ENCODE assay signal across 8 mouse cellular contexts in genomic region chr11:66525371-66526045, GRCm38 (mm10). TPM values are rescaled to one million over a fixed set of nuclear protein-coding genes. Genes with fewer than 3 reads are reported as not detected.
DNase-seq lines count a peak whose midpoint lies in the region; ATAC-seq lines count a peak whose summit lies in the region.

TSS of gene Shisa6 (minus strand) at chr11:66525964.

- no peak for ATAC-seq in heart, embryonic 13.5 days (ENCODE audit: extremely low read depth, insufficient number of reproducible peaks, low FRiP score, low TSS enrichment)
- no peak for ATAC-seq in CD4-positive, CD25-positive, alpha-beta regulatory T cell, adult 4 months

- peak within 1 kb of the TSS; percentile 97 for H3K4me2 ChIP-seq in heart, embryonic 13.5 days

- H3K4me3 ChIP-seq in heart, embryonic 13.5 days, result peak within 1 kb of the TSS; percentile 68
- H3K4me3 ChIP-seq in midbrain, embryonic 10.5 days, result peak within 1 kb of the TSS; percentile 71

- H3K4me1 ChIP-seq in heart, embryonic 13.5 days, result peaks cover 27% of the 10 kb centered on the region
- H3K4me1 ChIP-seq in midbrain, embryonic 10.5 days, result peaks cover 26% of the 10 kb centered on the region

- H3K27ac ChIP-seq in heart, embryonic 13.5 days (replicated peaks), result no peak within 1 kb of the TSS
- peak within 1 kb of the TSS; percentile 83 for H3K27ac ChIP-seq in midbrain, embryonic 10.5 days (replicated peaks)

- peaks cover 89% of the 10 kb centered on the region for H3K27me3 ChIP-seq in heart, embryonic 13.5 days (replicated peaks)
- H3K27me3 ChIP-seq in midbrain, embryonic 10.5 days (ENCODE audit: low read depth, poor library complexity, severe bottlenecking), result peaks cover 88% of the 10 kb centered on the region

- WGBS in heart, embryonic 13.5 days, result 1% methylated on average over 87 of the region's 89 CpGs
- under 1% methylated on average over 82 of the region's 89 CpGs for WGBS in midbrain, embryonic 10.5 days

- no peaks in the 10 kb centered on the region for H3K36me3 ChIP-seq in heart, embryonic 13.5 days
- no peaks in the 10 kb centered on the region for H3K36me3 ChIP-seq in midbrain, embryonic 10.5 days

- peak within 1 kb of the TSS; percentile 69 for H3K9ac ChIP-seq in heart, embryonic 13.5 days

- peak; percentile 32 for DNase-seq in layer of hippocampus, adult 11-12 months (ENCODE audit: low spot score)
- no peak for DNase-seq in layer of hippocampus, adult 9-10 months (ENCODE audit: low spot score)
- peak; percentile 15 to 31 for DNase-seq in adrenal gland, postnatal 36 days
- peak; percentile 27 for DNase-seq in layer of hippocampus, adult 9-11 months
- DNase-seq in midbrain, embryonic 10.5 days (ENCODE audit: low spot score), result peak; percentile 67
- DNase-seq in urinary bladder, postnatal 14 days (ENCODE audit: low spot score), result peak; percentile 3

- no peaks in the 10 kb centered on the region for H3K9me3 ChIP-seq in heart, embryonic 13.5 days
- no peaks in the 10 kb centered on the region for H3K9me3 ChIP-seq in midbrain, embryonic 10.5 days (replicated peaks)

RNA-seq across cellular contexts. Expression of gene Shisa6, which starts in this region (rescaled TPM):
- under 1 TPM; 0.07 to 0.46 TPM for total RNA-seq in adrenal gland, postnatal 36 days (2021)
- polyA plus RNA-seq in heart, embryonic 13.5 days (2015; fragmentation: Nextera tagmentation; extraction: Ambion mirVana), result 0.25 and 0.46 TPM in 2 replicates
- 0.15 and 0.41 TPM in 2 replicates for polyA plus RNA-seq in midbrain, embryonic 10.5 days (2016; fragmentation: Nextera tagmentation; extraction: Ambion mirVana)
- not detected for polyA plus RNA-seq in CD4-positive, CD25-positive, alpha-beta regulatory T cell, adult 4 months (2017; shearing (Covaris generic))

Comparison
In these comparisons a context has a peak if more than half of its experiments do, and no peak if none do; other contexts are left out.
1. Peak in DNase-seq in adrenal gland, postnatal 36 days; RNA of the gene not detected or under 1 TPM.
2. Peak in DNase-seq, H3K4me3 ChIP-seq and H3K27ac ChIP-seq in midbrain, embryonic 10.5 days; RNA of the gene not detected or under 1 TPM.